ENCODE assay signal across 12 mouse cellular contexts in the genomic region with DNA sequence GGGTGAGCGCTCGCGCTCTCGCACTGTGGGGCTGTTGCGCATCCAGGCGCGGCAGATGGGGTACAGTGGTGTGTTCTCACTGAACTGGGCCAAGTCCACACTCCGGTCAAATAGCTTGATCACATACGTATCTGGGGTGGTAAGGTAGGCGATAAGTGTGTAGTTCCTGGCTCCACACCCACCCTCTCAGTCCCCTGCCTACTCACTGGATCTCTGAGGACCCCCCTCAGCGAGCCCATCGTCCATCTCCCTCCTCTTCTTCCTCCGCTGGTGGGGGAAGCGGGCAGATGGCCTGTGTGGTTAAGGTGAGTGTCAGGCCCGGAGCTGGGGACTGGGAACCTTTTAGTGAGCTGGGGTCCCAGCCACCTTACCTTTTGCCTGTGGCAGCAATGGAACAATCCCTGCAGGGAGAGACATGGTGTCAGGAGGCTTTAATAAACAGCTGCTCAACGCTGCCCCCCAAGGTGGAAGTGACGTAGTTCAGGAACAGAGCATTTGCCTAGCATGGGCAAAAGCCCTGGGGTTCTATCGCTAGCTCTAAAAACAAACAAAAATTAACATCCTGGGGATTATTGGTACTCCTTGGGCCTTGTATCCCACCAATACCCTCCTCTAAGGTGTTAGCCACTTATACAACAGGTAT. TPM values are rescaled to one million over a fixed set of nuclear protein-coding genes. Genes with fewer than 3 reads are reported as not detected.
A peak's percentile ranks its signal among the peaks of the same experiment; 100 is the strongest.
DNase-seq lines count a peak whose midpoint lies in the region; ATAC-seq and TF ChIP-seq lines count a peak whose summit lies in the region.
"Had no signal": no experiment of that assay in that cellular context is flagged by ENCODE, and none has a peak within 500 bp of the region (broad histone marks: within the 10 kb centered on the region; RNA-seq: fewer than 3 reads in every experiment).

No protein-coding gene starts in this region.

- DNase-seq in adrenal gland, postnatal 14 days = peak; percentile 39
- no peak for DNase-seq in adrenal gland, adult 8-10 months
- no peak for DNase-seq in liver, adult 2 months (ENCODE audit: extremely low read depth, low read depth, low spot score)
- peak; percentile 42 for DNase-seq in adipocyte (ENCODE audit: low spot score)
- DNase-seq in naive thymus-derived CD4-positive, alpha-beta T cell, adult 2 months (ENCODE audit: low read depth) = peak; percentile 44
- DNase-seq in frontal cortex, postnatal 25 days (ENCODE audit: low spot score in 2 of 2) = no peak
- DNase-seq in heart, embryonic 10.5 days (ENCODE audit: low spot score) = no peak
- DNase-seq: gastrocnemius, postnatal 10 days; left cerebral cortex, postnatal 4 days had no signal

- H3K4me3 ChIP-seq in liver, adult 2 months (ENCODE audit: insufficient read depth, low read depth, low read length) = no peak overlapping the region
- H3K4me3 ChIP-seq in liver, embryonic 12.5 days = no peak overlapping the region
- H3K4me3 ChIP-seq in heart, embryonic 10.5 days = no peak overlapping the region
- H3K4me3 ChIP-seq: megakaryocyte, embryonic 14.5 days had no signal

- H3K27me3 ChIP-seq in liver, adult 2 months (ENCODE audit: control insufficient read depth, insufficient read depth, low read length) = no peaks in the 10 kb centered on the region
- no peaks in the 10 kb centered on the region for H3K27me3 ChIP-seq in liver, embryonic 12.5 days (replicated peaks)
- no peaks in the 10 kb centered on the region for H3K27me3 ChIP-seq in heart, embryonic 10.5 days (ENCODE audit: insufficient read depth, poor library complexity, severe bottlenecking)
- H3K27me3 ChIP-seq: megakaryocyte, embryonic 14.5 days had no signal

- TF ChIP-seq POLR2A in liver, adult 2 months (IDR thresholded peaks at IDR 0.05; ENCODE audit: extremely low read depth, insufficient read depth, low read length) = no peak

- TF ChIP-seq CTCF in liver, adult 2 months (IDR thresholded peaks at IDR 0.05; ENCODE audit: low read depth, low read length) = peak; percentile 18; the same call in 1 of the 2 replicates

- peaks cover 13% of the 10 kb centered on the region; the same call in 1 of the 2 replicates for H3K4me1 ChIP-seq in liver, adult 2 months (ENCODE audit: control insufficient read depth, insufficient read depth, low read length)
- H3K4me1 ChIP-seq in liver, embryonic 12.5 days = peaks cover 54% of the 10 kb centered on the region
- peaks cover 32% of the 10 kb centered on the region for H3K4me1 ChIP-seq in heart, embryonic 10.5 days

- H3K79me2 ChIP-seq in liver, adult 2 months (ENCODE audit: control insufficient read depth, insufficient read depth, low read length) = no peaks in the 10 kb centered on the region

- H3K9me3 ChIP-seq in liver, embryonic 12.5 days (replicated peaks) = no peaks in the 10 kb centered on the region
- no peaks in the 10 kb centered on the region for H3K9me3 ChIP-seq in heart, embryonic 10.5 days
- H3K9me3 ChIP-seq: megakaryocyte, embryonic 14.5 days had no signal

- peaks cover 5% of the 10 kb centered on the region; the same call in 1 of the 2 replicates for H3K36me3 ChIP-seq in liver, adult 2 months (ENCODE audit: control insufficient read depth, insufficient read depth, low read length)
- peaks cover 43% of the 10 kb centered on the region for H3K36me3 ChIP-seq in liver, embryonic 12.5 days
- H3K36me3 ChIP-seq in heart, embryonic 10.5 days = peaks cover 42% of the 10 kb centered on the region

- WGBS in liver, adult 2 months = 95% methylated on average over 18 of the region's 18 CpGs
- WGBS in liver, embryonic 12.5 days (ENCODE audit: insufficient replicate concordance) = 88% methylated on average over 18 of the region's 18 CpGs
- WGBS in heart, embryonic 10.5 days = 91% methylated on average over 18 of the region's 18 CpGs

- H3K27ac ChIP-seq in liver, adult 2 months (replicated peaks; ENCODE audit: insufficient read depth, low read depth, low read length) = no peak overlapping the region
- no peak overlapping the region for H3K27ac ChIP-seq in liver, embryonic 12.5 days
- H3K27ac ChIP-seq in heart, embryonic 10.5 days = no peak overlapping the region
- H3K27ac ChIP-seq: kidney, postnatal 0 days had no signal

- H3K4me2 ChIP-seq in liver, embryonic 12.5 days = no peak overlapping the region

- no peak for ATAC-seq in liver, embryonic 12.5 days

- no peak overlapping the region for H3K9ac ChIP-seq in liver, adult 2 months (ENCODE audit: low read depth, low read length)
- no peak overlapping the region for H3K9ac ChIP-seq in liver, embryonic 12.5 days

RNA-seq across cellular contexts. Expression of gene Lin37, which starts 2.6 kb away (rescaled TPM):
- total RNA-seq in adrenal gland, postnatal 14 days (2021) = 41.6 and 46.3 TPM in 2 replicates
- total RNA-seq in adrenal gland, adult 8-10 months (2022) = 10 to 100 TPM; 56.1 to 65.5 (median 61.7) TPM
- 2.7 and 4.0 TPM in 2 replicates for total RNA-seq in liver, adult 2 months (2014; rRNA removed)
- polyA plus RNA-seq in liver, adult 2 months (2012; rRNA removed) = 18.8 and 22.4 TPM in 2 replicates
- 30.3 and 31.4 TPM in 2 replicates for polyA plus RNA-seq in liver, embryonic 12.5 days (2016; fragmentation: Nextera tagmentation; extraction: Ambion mirVana)
- 31.5 and 35.6 TPM in 2 replicates for polyA plus RNA-seq in heart, embryonic 10.5 days (2016; fragmentation: Nextera tagmentation; extraction: Ambion mirVana)

RNA-seq across cellular contexts. Expression of gene Proser3, which starts 4.9 kb away (rescaled TPM):
- total RNA-seq in adrenal gland, postnatal 14 days (2021) = 7.6 and 9.2 TPM in 2 replicates
- total RNA-seq in adrenal gland, adult 8-10 months (2022) = 10 to 100 TPM in 2 of 4 experiments, 1 to 10 TPM in 2; 9.1 to 13.4 (median 10.0) TPM
- 1.6 and 2.3 TPM in 2 replicates for total RNA-seq in liver, adult 2 months (2014; rRNA removed)
- 3.2 and 4.5 TPM in 2 replicates for polyA plus RNA-seq in liver, adult 2 months (2012; rRNA removed)
- polyA plus RNA-seq in liver, embryonic 12.5 days (2016; fragmentation: Nextera tagmentation; extraction: Ambion mirVana) = 5.3 and 5.6 TPM in 2 replicates
- 8.8 and 13.0 TPM in 2 replicates for polyA plus RNA-seq in heart, embryonic 10.5 days (2016; fragmentation: Nextera tagmentation; extraction: Ambion mirVana)

RNA-seq across cellular contexts. Expression of gene Hspb6, which starts 5.0 kb away (rescaled TPM):
- total RNA-seq in adrenal gland, postnatal 14 days (2021) = 24.2 and 29.4 TPM in 2 replicates
- total RNA-seq in adrenal gland, adult 8-10 months (2022) = 10 to 100 TPM; 23.5 to 56.3 (median 32.4) TPM
- 2.2 and 2.5 TPM in 2 replicates for total RNA-seq in liver, adult 2 months (2014; rRNA removed)
- polyA plus RNA-seq in liver, adult 2 months (2012; rRNA removed) = 22.5 and 29.2 TPM in 2 replicates
- 5.0 and 5.4 TPM in 2 replicates for polyA plus RNA-seq in liver, embryonic 12.5 days (2016; fragmentation: Nextera tagmentation; extraction: Ambion mirVana)
- 4.2 and 8.3 TPM in 2 replicates for polyA plus RNA-seq in heart, embryonic 10.5 days (2016; fragmentation: Nextera tagmentation; extraction: Ambion mirVana)

RNA-seq across cellular contexts. Expression of gene U2af1l4, which starts 6.1 kb away (rescaled TPM):
- total RNA-seq in adrenal gland, postnatal 14 days (2021) = 60.3 and 66.8 TPM in 2 replicates
- total RNA-seq in adrenal gland, adult 8-10 months (2022) = 10 to 100 TPM; 70.4 to 83.6 (median 73.1) TPM
- 12.4 and 16.2 TPM in 2 replicates for total RNA-seq in liver, adult 2 months (2014; rRNA removed)
- 31.3 and 34.6 TPM in 2 replicates for polyA plus RNA-seq in liver, adult 2 months (2012; rRNA removed)
- polyA plus RNA-seq in liver, embryonic 12.5 days (2016; fragmentation: Nextera tagmentation; extraction: Ambion mirVana) = 51.9 and 55.1 TPM in 2 replicates
- polyA plus RNA-seq in heart, embryonic 10.5 days (2016; fragmentation: Nextera tagmentation; extraction: Ambion mirVana) = 87.8 and 90.4 TPM in 2 replicates

RNA-seq across cellular contexts. Expression of gene Gm49396, which starts 6.1 kb away (rescaled TPM):
- total RNA-seq in adrenal gland, postnatal 14 days (2021) = 3.8 and 4.6 TPM in 2 replicates
- 10 to 100 TPM in 1 of 4 experiments, 1 to 10 TPM in 3; 2.9 to 11.3 (median 7.4) TPM for total RNA-seq in adrenal gland, adult 8-10 months (2022)
- 1.9 and 2.8 TPM in 2 replicates for total RNA-seq in liver, adult 2 months (2014; rRNA removed)
- polyA plus RNA-seq in liver, adult 2 months (2012; rRNA removed) = 0.70 and 0.91 TPM in 2 replicates
- polyA plus RNA-seq in liver, embryonic 12.5 days (2016; fragmentation: Nextera tagmentation; extraction: Ambion mirVana) = 5.8 and 6.7 TPM in 2 replicates
- polyA plus RNA-seq in heart, embryonic 10.5 days (2016; fragmentation: Nextera tagmentation; extraction: Ambion mirVana) = 9.9 and 12.3 TPM in 2 replicates

Comparison
In these comparisons a context has a peak if more than half of its experiments do, and no peak if none do; other contexts are left out.
1. DNase-seq: peak in adrenal gland, postnatal 14 days (single experiment), adipocyte (single experiment) and naive thymus-derived CD4-positive, alpha-beta T cell, adult 2 months (single experiment); none in adrenal gland, adult 8-10 months (single experiment), liver, adult 2 months (single experiment), frontal cortex, postnatal 25 days (0 of 2) and heart, embryonic 10.5 days (single experiment).